Mouse (Mus musculus) limb, embryonic 15.5 days (tissue): Measurements from ENCODE around the gene Ptpn22. TPM values are rescaled to one million over a fixed set of nuclear protein-coding genes. Genes with fewer than 3 reads are reported as not detected.
A peak's percentile ranks its signal among the peaks of the same experiment; 100 is the strongest.

Experiments
- ATAC-seq: fragments of 200-750 bp; cut with Nextera tagmentation; 2 replicates; pipeline ENCODE4 v1.8.0; 2017; ENCODE audit warnings: low read depth, moderate TSS enrichment; ENCODE audit not compliant: insufficient number of reproducible peaks, low FRiP score, low TSS enrichment
- H3K27ac ChIP-seq: fragments of 300-500 bp; sonication (generic); 2 replicates; pipeline ENCODE4 v1.5.1; 2015; ENCODE audit warnings: moderate library complexity, mild to moderate bottlenecking, inconsistent platforms
- H3K27me3 ChIP-seq: fragments of 300-500 bp; sonication (generic); 2 replicates; pipeline ENCODE4 v1.6.1; 2015; ENCODE audit warnings: inconsistent platforms
- H3K36me3 ChIP-seq: fragments of 300-500 bp; sonication (generic); 2 replicates; pipeline ENCODE4 v1.6.1; 2015; ENCODE audit warnings: inconsistent platforms
- H3K4me1 ChIP-seq: fragments of 300-500 bp; sonication (generic); 2 replicates; pipeline ENCODE4 v1.6.1; 2015; ENCODE audit warnings: inconsistent platforms
- H3K4me2 ChIP-seq: fragments of 300-500 bp; sonication (generic); 2 replicates; pipeline ENCODE4 v1.6.1; 2015; ENCODE audit warnings: mild to moderate bottlenecking, inconsistent platforms
- H3K4me3 ChIP-seq: fragments of 300-500 bp; sonication (generic); 2 replicates; pipeline ENCODE4 v1.5.1; 2015; ENCODE audit warnings: mild to moderate bottlenecking, inconsistent platforms
- H3K9ac ChIP-seq: fragments of 300-500 bp; sonication (generic); 2 replicates; pipeline ENCODE4 v1.6.1; 2015; ENCODE audit warnings: inconsistent platforms
- H3K9me3 ChIP-seq: fragments of 300-500 bp; sonication (generic); 2 replicates; pipeline ENCODE4 v1.6.1; 2016; ENCODE audit warnings: inconsistent platforms
- WGBS: fragments of 180-500 bp; shearing (Covaris S2); methylation state at CpG from one replicate; pipeline ENCODE4 v1.1.7; 2015; 5-methylcytosine and 5-hydroxymethylcytosine counted together
- polyA plus RNA-seq: library from polyadenylated mRNA; unstranded; fragments of >200 nt; fragmentation: Nextera tagmentation; extraction: Ambion mirVana; gene quantifications from 2 replicates; pipeline ENCODE4 v1.2.1, GENCODE M21; 2015

Ptpn22 gene
- polyA plus RNA-seq, 1 experiment from 2014 or later, result 1.1 TPM

- no peaks in the 10 kb centered on the region for H3K36me3 ChIP-seq
- no peaks in the 10 kb centered on the region for H3K9me3 ChIP-seq
- peak overlapping the region; percentile 98 for H3K4me3 ChIP-seq
- 5% methylated on average over 11 of the region's 11 CpGs for WGBS
- H3K9ac ChIP-seq, result peak overlapping the region; percentile 40
- H3K4me2 ChIP-seq, result peak overlapping the region; percentile 63
- peak overlapping the region; percentile 91 for H3K27ac ChIP-seq
- no peaks in the 10 kb centered on the region for H3K27me3 ChIP-seq
- peaks cover 8% of the 10 kb centered on the region for H3K4me1 ChIP-seq
- no peak for ATAC-seq
Observed at GRCm38 (mm10) chr3:103913451-103913961, 53.9 kb downstream of the Ptpn22 start.

- H3K4me1 ChIP-seq, result peaks cover 8% of the 10 kb centered on the region
- no peaks in the 10 kb centered on the region for H3K9me3 ChIP-seq
- peak within 1 kb of the TSS; percentile 92 for H3K27ac ChIP-seq
- H3K4me2 ChIP-seq, result peak within 1 kb of the TSS; percentile 63
- H3K4me3 ChIP-seq, result peak within 1 kb of the TSS; percentile 98
- no peaks in the 10 kb centered on the region for H3K27me3 ChIP-seq
- ATAC-seq, result peak; percentile 100
- under 1% methylated on average over 51 of the region's 55 CpGs for WGBS
- H3K9ac ChIP-seq, result peak within 1 kb of the TSS; percentile 87
- no peaks in the 10 kb centered on the region for H3K36me3 ChIP-seq
Observed at GRCm38 (mm10) chr3:103914010-103914669, 54.5 kb downstream of the Ptpn22 start, which contains the start of gene Rsbn1. Rsbn1 (plus strand) TSS chr3:103914120.

GRCm38 (mm10) chr3:103914732-103915508, 55.3 kb downstream of the Ptpn22 start:
- Histone ChIP-seq H3K36me3 (no peaks in the 10 kb centered on the region), H3K4me2 (peak overlapping the region; percentile 51), H3K27me3 (no peaks in the 10 kb centered on the region), H3K4me1 (peaks cover 8% of the 10 kb centered on the region), H3K4me3 (peak overlapping the region; percentile 98), H3K27ac (peak overlapping the region; percentile 92), H3K9me3 (no peaks in the 10 kb centered on the region), H3K9ac (peak overlapping the region; percentile 87)
- peak; percentile 20; the same call in 1 of the 2 replicates for ATAC-seq
- under 1% methylated on average over 59 of the region's 60 CpGs for WGBS

GRCm38 (mm10) chr3:103915509-103915896, 55.9 kb downstream of the Ptpn22 start:
- peak overlapping the region; percentile 51 for H3K4me2 ChIP-seq
- no peak for ATAC-seq
- peak overlapping the region; percentile 92 for H3K27ac ChIP-seq
- WGBS, result 3% methylated on average over 7 of the region's 7 CpGs
- peaks cover 8% of the 10 kb centered on the region for H3K4me1 ChIP-seq
- H3K27me3 ChIP-seq, result no peaks in the 10 kb centered on the region
- H3K4me3 ChIP-seq, result peak overlapping the region; percentile 98
- no peaks in the 10 kb centered on the region for H3K9me3 ChIP-seq
- peak overlapping the region; percentile 87 for H3K9ac ChIP-seq
- H3K36me3 ChIP-seq, result no peaks in the 10 kb centered on the region

- Histone ChIP-seq H3K4me3 (peak overlapping the region; percentile 24), H3K27ac (peak overlapping the region; percentile 47; the same call in 1 of the 2 replicates), H3K27me3 (no peaks in the 10 kb centered on the region), H3K9ac (no peak overlapping the region), H3K9me3 (no peaks in the 10 kb centered on the region), H3K4me2 (peak overlapping the region; percentile 51), H3K36me3 (no peaks in the 10 kb centered on the region), H3K4me1 (peaks cover 8% of the 10 kb centered on the region)
- 29% methylated on average over 5 of the region's 5 CpGs for WGBS
- no peak for ATAC-seq
Observed at GRCm38 (mm10) chr3:103916205-103916838, 56.7 kb downstream of the Ptpn22 start.

- H3K27me3 ChIP-seq, result no peaks in the 10 kb centered on the region
- no peak for ATAC-seq
- no peak overlapping the region for H3K9ac ChIP-seq
- H3K4me1 ChIP-seq, result peaks cover 8% of the 10 kb centered on the region
- no peak overlapping the region for H3K27ac ChIP-seq
- WGBS, result 65% methylated on average over 3 of the region's 3 CpGs
- no peaks in the 10 kb centered on the region for H3K9me3 ChIP-seq
- H3K4me2 ChIP-seq, result peak overlapping the region; percentile 51
- H3K4me3 ChIP-seq, result peak overlapping the region; percentile 24; the same call in 1 of the 2 replicates
- no peaks in the 10 kb centered on the region for H3K36me3 ChIP-seq
Observed at GRCm38 (mm10) chr3:103916839-103917237, 57.2 kb downstream of the Ptpn22 start.

- Histone ChIP-seq H3K9ac (no peak overlapping the region), H3K4me1 (peaks cover 8% of the 10 kb centered on the region), H3K9me3 (no peaks in the 10 kb centered on the region), H3K4me2 (no peak overlapping the region), H3K4me3 (no peak overlapping the region), H3K27me3 (no peaks in the 10 kb centered on the region), H3K27ac (no peak overlapping the region), H3K36me3 (no peaks in the 10 kb centered on the region)
- 90% methylated on average over 1 of the region's 1 CpGs for WGBS
- no peak for ATAC-seq
Observed at GRCm38 (mm10) chr3:103920094-103920493, 60.5 kb downstream of the Ptpn22 start.

GRCm38 (mm10) chr3:103925302-103925701, 65.7 kb downstream of the Ptpn22 start:
- no peak overlapping the region for H3K9ac ChIP-seq
- WGBS, result 74% methylated on average over 3 of the region's 3 CpGs
- H3K36me3 ChIP-seq, result peaks cover 5% of the 10 kb centered on the region; the same call in 1 of the 2 replicates
- ATAC-seq, result no peak
- H3K4me1 ChIP-seq, result no peaks in the 10 kb centered on the region; the same call in 1 of the 2 replicates
- no peaks in the 10 kb centered on the region for H3K27me3 ChIP-seq
- H3K9me3 ChIP-seq, result no peaks in the 10 kb centered on the region
- no peak overlapping the region for H3K27ac ChIP-seq
- H3K4me2 ChIP-seq, result no peak overlapping the region
- H3K4me3 ChIP-seq, result no peak overlapping the region

- Histone ChIP-seq H3K4me2 (no peak overlapping the region), H3K27ac (no peak overlapping the region), H3K9ac (no peak overlapping the region), H3K4me3 (no peak overlapping the region), H3K27me3 (no peaks in the 10 kb centered on the region), H3K9me3 (no peaks in the 10 kb centered on the region), H3K4me1 (no peaks in the 10 kb centered on the region; the same call in 1 of the 2 replicates), H3K36me3 (peaks cover 15% of the 10 kb centered on the region)
- WGBS, result 65% methylated on average over 6 of the region's 6 CpGs
- ATAC-seq, result no peak
Observed at GRCm38 (mm10) chr3:103927511-103927910, 67.9 kb downstream of the Ptpn22 start.

GRCm38 (mm10) chr3:103944794-103945562, 85.4 kb downstream of the Ptpn22 start:
- no peak overlapping the region for H3K27ac ChIP-seq
- H3K4me3 ChIP-seq, result no peak overlapping the region
- no peak for ATAC-seq
- H3K9ac ChIP-seq, result no peak overlapping the region
- no peaks in the 10 kb centered on the region for H3K4me1 ChIP-seq
- no peaks in the 10 kb centered on the region for H3K9me3 ChIP-seq
- no peaks in the 10 kb centered on the region for H3K27me3 ChIP-seq
- H3K4me2 ChIP-seq, result no peak overlapping the region
- no peaks in the 10 kb centered on the region for H3K36me3 ChIP-seq
- 60% methylated on average over 1 of the region's 1 CpGs for WGBS

GRCm38 (mm10) chr3:103948666-103949065, 89.1 kb downstream of the Ptpn22 start:
- WGBS, result 86% methylated on average over 7 of the region's 7 CpGs
- no peak overlapping the region for H3K27ac ChIP-seq
- no peak overlapping the region for H3K4me2 ChIP-seq
- no peak overlapping the region for H3K9ac ChIP-seq
- H3K4me3 ChIP-seq, result no peak overlapping the region
- no peaks in the 10 kb centered on the region for H3K27me3 ChIP-seq
- no peaks in the 10 kb centered on the region for H3K9me3 ChIP-seq
- no peaks in the 10 kb centered on the region for H3K36me3 ChIP-seq
- no peak for ATAC-seq
- H3K4me1 ChIP-seq, result no peaks in the 10 kb centered on the region
